Mouse (Mus musculus) liver, adult 2 months (tissue): Measurements from ENCODE around the gene Mob1a. TPM values are rescaled to one million over a fixed set of nuclear protein-coding genes. Genes with fewer than 3 reads are reported as not detected.
A peak's percentile ranks its signal among the peaks of the same experiment; 100 is the strongest.

Experiments
- DNase-seq: peaks from one replicate; pipeline ENCODE4 v3.0.0-alpha.2; 2011; ENCODE audit warnings: low read depth, low spot score; ENCODE audit errors: extremely low read depth
- H3K27ac ChIP-seq: fragments of 200-500 bp; replicated peaks from 2 replicates; pipeline ENCODE4 v1.5.1; 2012; ENCODE audit warnings: low read depth, mild to moderate bottlenecking, control low read depth, inconsistent platforms, low read length; ENCODE audit not compliant: insufficient read depth
- H3K27me3 ChIP-seq: fragments of 200-500 bp; 2 replicates; pipeline ENCODE4 v1.6.1; 2012; ENCODE audit warnings: mild to moderate bottlenecking, moderate library complexity, low read length, inconsistent platforms; ENCODE audit not compliant: control insufficient read depth, insufficient read depth
- H3K36me3 ChIP-seq: fragments of 200-500 bp; 2 replicates; pipeline ENCODE4 v1.6.1; 2012; ENCODE audit warnings: low read length, inconsistent platforms; ENCODE audit not compliant: control insufficient read depth, insufficient read depth
- H3K4me1 ChIP-seq: fragments of 200-500 bp; 2 replicates; pipeline ENCODE4 v1.6.1; 2011; ENCODE audit warnings: low read length; ENCODE audit not compliant: control insufficient read depth, insufficient read depth
- H3K4me3 ChIP-seq: fragments of 200-500 bp; 2 replicates; pipeline ENCODE4 v1.5.1; 2011; ENCODE audit warnings: low read depth, mild to moderate bottlenecking, control low read depth, low read length, moderate library complexity; ENCODE audit not compliant: insufficient read depth
- H3K79me2 ChIP-seq: fragments of 200-500 bp; 2 replicates; pipeline ENCODE4 v1.6.1; 2012; ENCODE audit warnings: inconsistent platforms, mild to moderate bottlenecking, low read length, moderate library complexity; ENCODE audit not compliant: control insufficient read depth, insufficient read depth
- H3K9ac ChIP-seq: fragments of 200-500 bp; 2 replicates; pipeline ENCODE4 v1.6.1; 2012; ENCODE audit warnings: low read depth, mild to moderate bottlenecking, control low read depth, inconsistent platforms, low read length
- CTCF ChIP-seq: fragments of 200-500 bp; IDR thresholded peaks from 2 replicates; pipeline ENCODE4 v1.5.1; 2011; ENCODE audit warnings: low read depth, low read length, control low read depth
- POLR2A ChIP-seq: fragments of 200-500 bp; IDR thresholded peaks from 2 replicates; pipeline ENCODE4 v1.6.1; 2011; ENCODE audit warnings: low read length, control low read depth; ENCODE audit not compliant: insufficient read depth; ENCODE audit errors: extremely low read depth
- WGBS: fragments of 180-500 bp; shearing (Covaris S2); methylation state at CpG from one replicate; pipeline ENCODE4 v1.1.7; 2018; 5-methylcytosine and 5-hydroxymethylcytosine counted together
- polyA plus RNA-seq: library from polyadenylated mRNA; depleted of rRNA; stranded (reverse); fragments of >200 nt; gene quantifications from 2 replicates; pipeline ENCODE4 v1.2.3, GENCODE M21; 2012
- total RNA-seq: library from RNA; depleted of rRNA; stranded (reverse); fragments of >200 nt; gene quantifications from 2 replicates; pipeline ENCODE4 v1.2.3, GENCODE M21; 2014

Mob1a gene
- total and polyA plus RNA-seq, 2 experiments, result 11.9 to 35.2 TPM

GRCm38 (mm10) chr6:83315293-83315692 lies 10.5 kb upstream of the Mob1a start:
- Histone ChIP-seq H3K9ac (no peak overlapping the region), H3K27ac (no peak overlapping the region), H3K36me3 (no peaks in the 10 kb centered on the region), H3K79me2 (no peaks in the 10 kb centered on the region), H3K4me3 (no peak overlapping the region), H3K27me3 (no peaks in the 10 kb centered on the region), H3K4me1 (peaks cover 7% of the 10 kb centered on the region)
- no peak for DNase-seq
- TF ChIP-seq POLR2A (no peak), CTCF (no peak)

GRCm38 (mm10) chr6:83316022-83316421 lies 9.8 kb upstream of the Mob1a start:
- Histone ChIP-seq H3K9ac (no peak overlapping the region), H3K4me3 (no peak overlapping the region), H3K36me3 (no peaks in the 10 kb centered on the region), H3K27me3 (no peaks in the 10 kb centered on the region), H3K27ac (no peak overlapping the region), H3K4me1 (peaks cover 7% of the 10 kb centered on the region), H3K79me2 (no peaks in the 10 kb centered on the region)
- TF ChIP-seq POLR2A, result no peak
- no peak for TF ChIP-seq CTCF
- 9% methylated on average over 10 of the region's 10 CpGs for WGBS
- DNase-seq, result no peak

- WGBS, result under 1% methylated on average over 52 of the region's 52 CpGs
- no peaks in the 10 kb centered on the region for H3K36me3 ChIP-seq
- peak overlapping the region; percentile 83 for H3K9ac ChIP-seq
- peak overlapping the region; percentile 87 for H3K4me3 ChIP-seq
- no peaks in the 10 kb centered on the region for H3K27me3 ChIP-seq
- H3K27ac ChIP-seq, result no peak overlapping the region
- H3K4me1 ChIP-seq, result peaks cover 4% of the 10 kb centered on the region
- peak; percentile 56 for DNase-seq
- H3K79me2 ChIP-seq, result no peaks in the 10 kb centered on the region
- TF ChIP-seq POLR2A, result no peak
- peak; percentile 84 for TF ChIP-seq CTCF
Measured at GRCm38 (mm10) chr6:83317108-83317741, 8.6 kb upstream of the Mob1a start.

- H3K4me1 ChIP-seq, result peaks cover 2% of the 10 kb centered on the region; the same call in 1 of the 2 replicates
- TF ChIP-seq POLR2A (no peak), CTCF (no peak)
- no peaks in the 10 kb centered on the region for H3K27me3 ChIP-seq
- 75% methylated on average over 1 of the region's 1 CpGs for WGBS
- no peaks in the 10 kb centered on the region for H3K36me3 ChIP-seq
- no peak overlapping the region for H3K27ac ChIP-seq
- no peak overlapping the region for H3K9ac ChIP-seq
- no peak overlapping the region for H3K4me3 ChIP-seq
- DNase-seq, result no peak
- H3K79me2 ChIP-seq, result peaks cover 4% of the 10 kb centered on the region; the same call in 1 of the 2 replicates
Measured at GRCm38 (mm10) chr6:83321927-83322326, 3.9 kb upstream of the Mob1a start.

- H3K4me3 ChIP-seq, result no peak overlapping the region
- H3K36me3 ChIP-seq, result no peaks in the 10 kb centered on the region
- DNase-seq, result no peak
- H3K27ac ChIP-seq, result no peak overlapping the region
- peaks cover 8% of the 10 kb centered on the region; the same call in 1 of the 2 replicates for H3K79me2 ChIP-seq
- no peak overlapping the region for H3K9ac ChIP-seq
- no peaks in the 10 kb centered on the region for H3K27me3 ChIP-seq
- no peak for TF ChIP-seq CTCF
- TF ChIP-seq POLR2A, result no peak
- peaks cover 4% of the 10 kb centered on the region; the same call in 1 of the 2 replicates for H3K4me1 ChIP-seq
- WGBS, result 67% methylated on average over 2 of the region's 2 CpGs
Measured at GRCm38 (mm10) chr6:83322794-83323193, 3.0 kb upstream of the Mob1a start.
